Mouse (Mus musculus): ENCODE results near the gene Ssbp1. TPM values are rescaled to one million over a fixed set of nuclear protein-coding genes. Genes with fewer than 3 reads are reported as not detected.

Gene Ssbp1
- total and polyA plus RNA-seq, 3 experiments, result 70.2 to 118 (median 110) TPM

- H3K4me1 ChIP-seq (ENCODE audit: control insufficient read depth in 1 of 2, insufficient read depth in 2 of 2), result peaks cover 2 to 5% of the 10 kb centered on the region in 2 experiments; a peak in 3 of 4 replicates
- no peak overlapping the region for H3K4me2 ChIP-seq (ENCODE audit: insufficient read depth, low read depth, poor library complexity, severe bottlenecking)
- peaks cover 10% of the 10 kb centered on the region for H3K27me3 ChIP-seq (replicated peaks)
- in situ Hi-C loops (cut with MboI; ENCODE audit: low pct_ligation_motif_present, low pct_unique_long_range_greater_than_20kb, low sequenced_read_pairs), result no loop called here
- dilution Hi-C loops (cut with MboI; ENCODE audit: extremely low pct_ligation_motif_present, extremely low pct_unique_long_range_greater_than_20kb, low sequenced_read_pairs), result no loop called here
- no peaks in the 10 kb centered on the region for H3K9me3 ChIP-seq (replicated peaks; ENCODE audit: low read length)
- no peaks in the 10 kb centered on the region for H3K36me3 ChIP-seq (replicated peaks in 1 of 2; ENCODE audit: control insufficient read depth in 1 of 2, insufficient read depth in 1 of 2, low read length in 1 of 2)
- no peak overlapping the region for H3K9ac ChIP-seq (ENCODE audit: insufficient read depth, low read depth)
- no peak for TF ChIP-seq TCF12 (IDR thresholded peaks at IDR 0.05; ENCODE audit: low read depth, low read length)
- TF ChIP-seq MYC (IDR thresholded peaks at IDR 0.05; ENCODE audit: low read depth, low read length), result no peak
- no peak for TF ChIP-seq UBTF (IDR thresholded peaks at IDR 0.05; ENCODE audit: low read depth, low read length)
- TF ChIP-seq JUN (IDR thresholded peaks at IDR 0.05; ENCODE audit: insufficient read depth, low read depth, low read length), result no peak
- no peak for TF ChIP-seq CHD2 (IDR thresholded peaks at IDR 0.05; ENCODE audit: low read length)
- TF ChIP-seq HCFC1 (IDR thresholded peaks at IDR 0.05; ENCODE audit: low read depth, low read length), result no peak
- TF ChIP-seq ZNF384 (IDR thresholded peaks at IDR 0.05; ENCODE audit: low read depth, low read length), result no peak
- no peak for TF ChIP-seq NRF1 (IDR thresholded peaks at IDR 0.05; ENCODE audit: low read depth, low read length)
- TF ChIP-seq MAZ (IDR thresholded peaks at IDR 0.05; ENCODE audit: low read depth, low read length), result no peak
- TF ChIP-seq MAX (IDR thresholded peaks at IDR 0.05; ENCODE audit: low read length), result no peak
- no peak for TF ChIP-seq ZMIZ1 (IDR thresholded peaks at IDR 0.05; ENCODE audit: low read depth, low read length)
- no peak for TF ChIP-seq POLR2A (IDR thresholded peaks at IDR 0.05; ENCODE audit: low read depth, low read length)
- no peak for TF ChIP-seq ETS1 (conservative IDR thresholded peaks at IDR 0.05; ENCODE audit: low read depth, low read length)
- TF ChIP-seq IRF4 (IDR thresholded peaks at IDR 0.05; ENCODE audit: low read depth, low read length), result no peak
- TF ChIP-seq USF2 (conservative IDR thresholded peaks at IDR 0.05; ENCODE audit: low read depth, low read length), result no peak
- TF ChIP-seq BHLHE40 (IDR thresholded peaks at IDR 0.05; ENCODE audit: low read depth, low read length), result no peak
- no peak for TF ChIP-seq TBP (conservative IDR thresholded peaks at IDR 0.05; ENCODE audit: low read depth, low read length)
- no peak for TF ChIP-seq ZKSCAN1 (IDR thresholded peaks at IDR 0.05; ENCODE audit: borderline replicate concordance, low read depth, low read length)
- TF ChIP-seq ELF1 (IDR thresholded peaks at IDR 0.05; ENCODE audit: low read depth, low read length), result no peak
- DNase-seq (ENCODE audit: extremely low read depth), result no peak
- H3K79me2 ChIP-seq (replicated peaks; ENCODE audit: control insufficient read depth, extremely low read depth, insufficient read depth, poor library complexity, severe bottlenecking), result no peaks in the 10 kb centered on the region
- no peak overlapping the region for H3K27ac ChIP-seq (ENCODE audit: insufficient read depth, low read depth)
- no peak overlapping the region for H3K4me3 ChIP-seq (replicated peaks in 1 of 3; ENCODE audit: low read depth in 2 of 3, low read length in 2 of 3, poor library complexity in 1 of 3)
Measured at GRCm38 (mm10) chr6:40439731-40440130, 31.4 kb upstream of the Ssbp1 start.

DNA sequence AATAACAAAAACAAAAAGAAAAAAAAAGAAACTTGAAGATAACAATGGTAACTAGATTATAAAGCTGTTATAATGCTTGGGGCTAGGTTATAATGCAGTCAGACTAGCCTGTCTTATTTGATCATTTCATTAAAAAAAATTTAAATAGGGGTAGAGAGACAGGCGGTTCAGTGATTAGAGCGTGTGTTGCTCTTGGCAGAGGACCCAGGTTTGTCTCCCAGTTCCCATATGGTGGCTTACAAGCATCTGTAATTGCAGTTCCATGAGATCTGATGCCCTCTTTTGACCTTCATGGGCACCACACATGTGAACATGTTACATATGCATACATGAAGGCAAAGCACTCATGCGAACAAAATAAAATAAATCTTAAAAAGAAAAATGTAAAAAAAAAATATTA lies 29.9 kb upstream of the Ssbp1 start:
- Histone ChIP-seq H3K9me3 (replicated peaks; ENCODE audit: low read length) (no peaks in the 10 kb centered on the region), H3K27ac (ENCODE audit: insufficient read depth, low read depth) (no peak overlapping the region), H3K4me2 (ENCODE audit: insufficient read depth, low read depth, poor library complexity, severe bottlenecking) (no peak overlapping the region), H3K9ac (ENCODE audit: insufficient read depth, low read depth) (no peak overlapping the region), H3K36me3 (replicated peaks in 1 of 2; ENCODE audit: control insufficient read depth in 1 of 2, insufficient read depth in 1 of 2, low read length in 1 of 2) (no peaks in the 10 kb centered on the region), H3K27me3 (replicated peaks) (peaks cover 12% of the 10 kb centered on the region), H3K79me2 (replicated peaks; ENCODE audit: control insufficient read depth, extremely low read depth, insufficient read depth, poor library complexity, severe bottlenecking) (no peaks in the 10 kb centered on the region), H3K4me3 (replicated peaks in 1 of 3; ENCODE audit: low read depth in 2 of 3, low read length in 2 of 3, poor library complexity in 1 of 3) (no peak overlapping the region), H3K4me1 (ENCODE audit: control insufficient read depth in 1 of 2, insufficient read depth in 2 of 2) (peaks cover 0 to 1% of the 10 kb centered on the region in 2 experiments; a peak in 1 of 4 replicates)
- dilution Hi-C loops (cut with MboI; ENCODE audit: extremely low pct_ligation_motif_present, extremely low pct_unique_long_range_greater_than_20kb, low sequenced_read_pairs) (no loop called here), in situ Hi-C loops (cut with MboI; ENCODE audit: low pct_ligation_motif_present, low pct_unique_long_range_greater_than_20kb, low sequenced_read_pairs) (no loop called here)
- TF ChIP-seq CHD1 (IDR thresholded peaks at IDR 0.05; ENCODE audit: low read depth, low read length) (no peak), IRF4 (IDR thresholded peaks at IDR 0.05; ENCODE audit: low read depth, low read length) (no peak), RAD21 (IDR thresholded peaks at IDR 0.05; ENCODE audit: low read depth, low read length) (no peak; the same call in 1 of the 2 replicates), ZKSCAN1 (IDR thresholded peaks at IDR 0.05; ENCODE audit: borderline replicate concordance, low read depth, low read length) (no peak), POLR2AphosphoS2 (IDR thresholded peaks at IDR 0.05; ENCODE audit: low read depth, low read length) (no peak), MAZ (IDR thresholded peaks at IDR 0.05; ENCODE audit: low read depth, low read length) (no peak), HCFC1 (IDR thresholded peaks at IDR 0.05; ENCODE audit: low read depth, low read length) (no peak), SIN3A (IDR thresholded peaks at IDR 0.05; ENCODE audit: low read length) (no peak), EP300 (IDR thresholded peaks at IDR 0.05; ENCODE audit: low read length) (no peak)
- DNase-seq (ENCODE audit: extremely low read depth), result no peak

All from CH12.LX (cell line).